In genomic region chr14:59250350-59250749, GRCm38 (mm10) we compare ENCODE assay signal across 19 mouse cellular contexts. TPM values are rescaled to one million over a fixed set of nuclear protein-coding genes. Genes with fewer than 3 reads are reported as not detected.
DNase-seq lines count a peak whose midpoint lies in the region; ATAC-seq and TF ChIP-seq lines count a peak whose summit lies in the region.
"Not testable (repeated sequence)": the region's sequence is repeated elsewhere in the genome, so short reads cannot be mapped to it uniquely, and the experiment has no call there.
"Had no signal": no experiment of that assay in that cellular context is flagged by ENCODE, and none has a peak within 500 bp of the region (broad histone marks: within the 10 kb centered on the region; RNA-seq: fewer than 3 reads in every experiment).

No protein-coding gene starts in this region.

- H3K9ac ChIP-seq in forebrain, postnatal 0 days: not testable (repeated sequence)

- not testable (repeated sequence) for H3K4me2 ChIP-seq in forebrain, postnatal 0 days (ENCODE audit: low read depth)

- intact Hi-C loops in left cerebral cortex, adult 2 months (cut with DNase I): loop anchor here (5.0 kb wide), 1 partner anchor 307 kb away; no protein-coding TSS in a partner anchor

- peak; percentile 53 for TF ChIP-seq CTCF in forebrain, postnatal 0 days (IDR thresholded peaks at IDR 0.05; ENCODE audit: low read depth)
- peak; percentile 40 for TF ChIP-seq CTCF in kidney, adult 2 months (conservative IDR thresholded peaks at IDR 0.05; ENCODE audit: insufficient read depth, insufficient read length, low read depth, low read length)
- peak; percentile 41 for TF ChIP-seq CTCF in left cerebral cortex, adult 2 months (IDR thresholded peaks at IDR 0.05)

- H3K4me1 ChIP-seq in forebrain, postnatal 0 days (ENCODE audit: insufficient read depth); kidney, adult 2 months (ENCODE audit: control insufficient read depth, insufficient read depth, low read length): not testable (repeated sequence)

- DNase-seq in ZHBTc4 (ENCODE audit: low read depth, low spot score): peak; percentile 3
- DNase-seq in embryo, embryonic 10 days (ENCODE audit: low spot score): peak; percentile 59
- peak; percentile 45 for DNase-seq in forebrain, postnatal 0 days
- DNase-seq in kidney, adult 2 months: not testable (repeated sequence)
- DNase-seq in left cerebral cortex, adult 2 months (ENCODE audit: extremely low spot score in 1 of 2, low spot score in 2 of 2): peak; percentile 19 to 20
- peak; percentile 11 for DNase-seq in lung, postnatal 14 days
- DNase-seq in right cerebral cortex, adult 18-20 months: peak; percentile 8

- WGBS in forebrain, postnatal 0 days: 75% methylated on average over 5 of the region's 5 CpGs
- 57% methylated on average over 5 of the region's 5 CpGs for WGBS in kidney, adult 2 months

- H3K27me3 ChIP-seq in forebrain, postnatal 0 days (ENCODE audit: insufficient read depth, low read length); kidney, adult 2 months (replicated peaks; ENCODE audit: control insufficient read depth, insufficient read depth, low read length): not testable (repeated sequence)

- not testable (repeated sequence) for TF ChIP-seq POLR2A in kidney, adult 2 months (IDR thresholded peaks at IDR 0.05; ENCODE audit: low read depth, low read length)

- H3K4me3 ChIP-seq in forebrain, postnatal 0 days (ENCODE audit: low read depth, low read length); kidney, adult 2 months (ENCODE audit: insufficient read depth, low read depth, low read length); left cerebral cortex, adult 2 months: not testable (repeated sequence)

- not testable (repeated sequence) for H3K9me3 ChIP-seq in forebrain, postnatal 0 days (ENCODE audit: low read length)

- ATAC-seq in forebrain, postnatal 0 days: not testable (repeated sequence)

- H3K27ac ChIP-seq in forebrain, postnatal 0 days (ENCODE audit: low read depth, low read length); kidney, adult 2 months (ENCODE audit: insufficient read depth, low read depth, low read length); left cerebral cortex, adult 2 months: not testable (repeated sequence)

- not testable (repeated sequence) for H3K36me3 ChIP-seq in forebrain, postnatal 0 days (ENCODE audit: insufficient read depth); kidney, adult 2 months (ENCODE audit: control insufficient read depth, insufficient read depth, low read length)

RNA-seq across cellular contexts. Expression of gene Gm6904, which starts 9.7 kb away (rescaled TPM):
- total RNA-seq in forebrain, postnatal 0 days (2014; rRNA removed): not detected in 2 replicates
- not detected in 2 replicates for polyA plus RNA-seq in forebrain, postnatal 0 days (2015; fragmentation: Nextera tagmentation; extraction: Ambion mirVana)
- 0.11 TPM in 1 of 2 replicates, not detected in the other for polyA plus RNA-seq in kidney, adult 2 months (2012; rRNA removed)
- not detected for total RNA-seq in left cerebral cortex, adult 2 months (2021)
- total RNA-seq: adrenal gland, postnatal 4 days; ES-E14; gastrocnemius, adult 18-20 months; heart, adult 18-20 months; heart, postnatal 10 days; layer of hippocampus, postnatal 36 days had no signal
- polyA plus RNA-seq: embryonic facial prominence, embryonic 12.5 days; forebrain, embryonic 12.5 days; kidney, embryonic 14.5 days; limb, embryonic 12.5 days; midbrain, embryonic 10.5 days; stomach, embryonic 15.5 days had no signal

RNA-seq across cellular contexts. Expression of gene Phf11a, which starts 47.0 kb away (rescaled TPM):
- total RNA-seq in forebrain, postnatal 0 days (2014; rRNA removed): not detected in 2 replicates
- not detected in 2 replicates for polyA plus RNA-seq in forebrain, postnatal 0 days (2015; fragmentation: Nextera tagmentation; extraction: Ambion mirVana)
- 0.50 and 0.94 TPM in 2 replicates for polyA plus RNA-seq in kidney, adult 2 months (2012; rRNA removed)
- total RNA-seq in left cerebral cortex, adult 2 months (2021): not detected
- total RNA-seq: layer of hippocampus, postnatal 36 days had no signal
- polyA plus RNA-seq: embryonic facial prominence, embryonic 12.5 days; forebrain, embryonic 12.5 days; kidney, embryonic 14.5 days; limb, embryonic 12.5 days; midbrain, embryonic 10.5 days had no signal

RNA-seq across cellular contexts. Expression of gene Rcbtb1, which starts 49.3 kb away (rescaled TPM):
- 48.9 and 57.8 TPM in 2 replicates for total RNA-seq in forebrain, postnatal 0 days (2014; rRNA removed)
- polyA plus RNA-seq in forebrain, postnatal 0 days (2015; fragmentation: Nextera tagmentation; extraction: Ambion mirVana): 16.8 and 33.5 TPM in 2 replicates
- 11.9 and 13.2 TPM in 2 replicates for polyA plus RNA-seq in kidney, adult 2 months (2012; rRNA removed)
- total RNA-seq in left cerebral cortex, adult 2 months (2021): 10 to 100 TPM; 28.1 TPM
